Mouse (Mus musculus): ENCODE results near the gene Gm3373.
"Not testable (repeated sequence)": the region's sequence is repeated elsewhere in the genome, so short reads cannot be mapped to it uniquely, and the experiment has no call there.

Gene Gm3373

GRCm38 (mm10) chr14:5741477-5741876, at the start of gene Gm3373:
TSS of gene Gm3373 (minus strand) at chr14:5741577.
- DNase-seq: not testable (repeated sequence)

- not testable (repeated sequence) for DNase-seq
These were observed 54.0 kb downstream of the Gm3373 start, which contains the start of gene Gm9603 for GRCm38 (mm10) chr14:5687357-5687756. TSS of gene Gm9603 (minus strand) at chr14:5687457.

Measured in cerebellum, adult 11 months (tissue).